Mouse (Mus musculus) heart, adult 2 months (tissue): Measurements from ENCODE around the gene A530064D06Rik. TPM values are rescaled to one million over a fixed set of nuclear protein-coding genes. Genes with fewer than 3 reads are reported as not detected.
A peak's percentile ranks its signal among the peaks of the same experiment; 100 is the strongest.
"Not testable (repeated sequence)": the region's sequence is repeated elsewhere in the genome, so short reads cannot be mapped to it uniquely, and the experiment has no call there.

Source experiments
- DNase-seq, 2 experiments: peaks; one replicate each; pipeline ENCODE4 v3.0.0; 2021
- H3K27ac ChIP-seq: fragments of 200-600 bp; 2 replicates; pipeline ENCODE4 v1.8.1; 2022
- H3K27me3 ChIP-seq: fragments of 200-500 bp; 2 replicates; pipeline ENCODE4 v1.6.1; 2012; ENCODE audit warnings: mild to moderate bottlenecking, low read length, inconsistent platforms, mixed read lengths; ENCODE audit not compliant: control insufficient read depth, insufficient read depth
- H3K36me3 ChIP-seq: fragments of 200-500 bp; 2 replicates; pipeline ENCODE4 v1.6.1; 2012; ENCODE audit warnings: low read length, inconsistent platforms; ENCODE audit not compliant: control insufficient read depth, insufficient read depth
- H3K4me1 ChIP-seq: fragments of 200-500 bp; 2 replicates; pipeline ENCODE4 v1.6.1; 2011; ENCODE audit warnings: low read length; ENCODE audit not compliant: control insufficient read depth, insufficient read depth
- H3K4me3 ChIP-seq: fragments of 200-600 bp; 2 replicates; pipeline ENCODE4 v1.8.1; 2022
- H3K79me2 ChIP-seq: fragments of 200-500 bp; replicated peaks from 2 replicates; pipeline ENCODE4 v1.6.1; 2012; ENCODE audit warnings: mild to moderate bottlenecking, inconsistent platforms, low read length, moderate library complexity, mixed read lengths; ENCODE audit not compliant: control insufficient read depth, insufficient read depth
- H3K9ac ChIP-seq: fragments of 200-500 bp; 2 replicates; pipeline ENCODE4 v1.6.1; 2012; ENCODE audit warnings: low read depth, mild to moderate bottlenecking, control low read depth, inconsistent platforms, low read length, mixed read lengths
- CTCF ChIP-seq: fragments of 200-600 bp; IDR thresholded peaks from 2 replicates; pipeline ENCODE4 v1.8.1; 2022; ENCODE audit warnings: antibody characterized with exemption, mild to moderate bottlenecking, moderate library complexity
- EP300 ChIP-seq: fragments of 200-500 bp; IDR thresholded peaks from 2 replicates; pipeline ENCODE4 v1.6.1; 2011; ENCODE audit warnings: low read depth, low read length, control low read depth; ENCODE audit not compliant: insufficient read depth
- POLR2A ChIP-seq: fragments of 200-500 bp; IDR thresholded peaks from 2 replicates; pipeline ENCODE4 v1.6.1; 2011; ENCODE audit warnings: mild to moderate bottlenecking, low read depth, low read length, control low read depth; ENCODE audit not compliant: insufficient read depth
- WGBS: fragments of 180-500 bp; shearing (Covaris S2); methylation state at CpG from one replicate; pipeline ENCODE4 v1.1.7; 2018; 5-methylcytosine and 5-hydroxymethylcytosine counted together
- intact Hi-C: fragments of 180-260 bp; cut with DNase I; formaldehyde crosslinking; loops from one replicate; pipeline ENCODE4 v1.15.1; 2025
- long read RNA-seq: library from polyadenylated mRNA; stranded (forward); transcript quantifications from one replicate; pipeline ENCODE4 v2.0.0, GENCODE M21; 2021
- polyA plus RNA-seq: library from polyadenylated mRNA; depleted of rRNA; stranded (reverse); fragments of >200 nt; gene quantifications from 2 replicates; pipeline ENCODE4 v1.2.3, GENCODE M21; 2012; rRNA removed
- total RNA-seq, 2 experiments: library from RNA; stranded (reverse); gene quantifications; 2 replicates each; pipeline ENCODE4 v1.2.3; 2021

The A530064D06Rik gene
- total RNA-seq (not detected), polyA plus RNA-seq (0.18 and 0.20 TPM in 2 replicates)
- long read RNA-seq: 0 reads

DNA sequence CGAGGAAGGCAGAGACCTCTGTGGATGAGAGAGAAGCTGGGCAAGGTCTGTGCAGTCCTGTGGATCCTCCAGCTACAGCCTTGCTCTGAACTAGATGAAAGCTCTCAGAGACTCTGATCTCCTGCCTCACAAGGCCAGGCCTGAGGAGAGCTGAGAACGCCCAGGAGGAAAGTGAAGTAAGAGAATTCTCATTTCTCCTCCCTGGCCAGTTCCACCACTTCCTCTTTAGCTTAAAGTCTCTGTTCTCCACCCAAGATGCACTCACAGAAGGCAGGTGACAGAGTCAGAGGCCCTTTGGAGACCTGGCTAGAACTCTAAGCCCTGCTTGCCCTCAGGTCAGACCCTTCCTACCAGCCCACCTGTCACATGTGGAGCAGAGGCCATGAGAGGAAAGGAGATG, at the start of gene A530064D06Rik:
Gene A530064D06Rik, minus strand, starts transcription at position 173 of the 400 bp plus-strand sequence.
- H3K4me1 ChIP-seq, H3K27ac ChIP-seq, H3K4me3 ChIP-seq, H3K27me3 ChIP-seq, H3K79me2 ChIP-seq, H3K36me3 ChIP-seq, intact Hi-C loops, DNase-seq, H3K9ac ChIP-seq: not testable (repeated sequence)
- 65% methylated on average over 2 of the region's 2 CpGs for WGBS

DNA sequence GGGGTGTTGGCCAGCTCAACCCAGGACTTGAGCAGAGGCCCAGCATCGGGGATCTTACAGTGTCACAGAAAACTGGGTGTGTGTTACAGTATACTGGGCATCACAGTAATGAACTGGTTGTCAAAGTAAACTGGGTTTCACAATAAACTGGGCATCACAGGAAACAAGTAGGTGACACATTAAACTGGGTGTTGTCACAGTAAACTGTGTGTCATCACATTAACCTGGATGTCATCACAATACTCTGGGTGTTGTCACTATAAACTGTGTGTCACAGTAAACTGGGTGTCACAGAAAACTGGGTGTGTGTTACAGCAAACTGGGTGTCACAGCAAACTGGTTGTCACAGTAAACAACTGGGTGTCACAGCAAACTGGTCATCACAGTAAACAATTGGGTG, 48.4 kb upstream of the A530064D06Rik start:
- no peak for DNase-seq
- H3K4me3 ChIP-seq: no peak overlapping the region
- H3K79me2 ChIP-seq: no peaks in the 10 kb centered on the region
- intact Hi-C loops: no loop called here
- 78% methylated on average over 1 of the region's 1 CpGs for WGBS
- no peaks in the 10 kb centered on the region for H3K36me3 ChIP-seq
- no peaks in the 10 kb centered on the region for H3K27me3 ChIP-seq
- TF ChIP-seq CTCF (no peak), POLR2A (no peak), EP300 (no peak)
- no peak overlapping the region for H3K9ac ChIP-seq
- H3K27ac ChIP-seq: no peak overlapping the region
- no peaks in the 10 kb centered on the region for H3K4me1 ChIP-seq

DNA sequence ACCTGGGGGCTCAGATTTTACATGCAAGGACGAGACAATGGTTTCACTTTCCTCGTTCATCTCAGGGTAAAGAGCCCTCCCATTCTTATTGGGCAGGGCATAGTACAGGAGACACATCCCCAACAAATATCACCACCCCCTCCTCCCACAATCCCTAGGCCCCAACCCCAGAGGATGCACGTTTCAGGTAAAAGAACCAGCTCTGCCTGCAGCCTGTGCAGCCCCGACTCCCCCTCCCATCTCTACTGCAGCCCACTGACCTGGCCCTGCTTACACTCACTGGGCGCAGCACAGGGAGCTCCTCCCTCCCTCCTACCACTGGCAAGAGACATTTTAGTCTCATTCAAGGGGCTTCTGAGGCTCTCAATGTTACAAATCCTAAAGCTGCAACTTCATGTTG, 46.4 kb upstream of the A530064D06Rik start:
- no peaks in the 10 kb centered on the region for H3K79me2 ChIP-seq
- intact Hi-C loops: no loop called here
- WGBS: 66% methylated on average over 5 of the region's 5 CpGs
- no peaks in the 10 kb centered on the region for H3K36me3 ChIP-seq
- H3K4me3 ChIP-seq: no peak overlapping the region
- peak in 1 of 2 experiments; percentile 6 for DNase-seq
- H3K4me1 ChIP-seq: no peaks in the 10 kb centered on the region
- H3K27me3 ChIP-seq: no peaks in the 10 kb centered on the region
- no peak overlapping the region for H3K9ac ChIP-seq
- H3K27ac ChIP-seq: no peak overlapping the region
- TF ChIP-seq POLR2A (no peak), CTCF (no peak), EP300 (no peak)

DNA sequence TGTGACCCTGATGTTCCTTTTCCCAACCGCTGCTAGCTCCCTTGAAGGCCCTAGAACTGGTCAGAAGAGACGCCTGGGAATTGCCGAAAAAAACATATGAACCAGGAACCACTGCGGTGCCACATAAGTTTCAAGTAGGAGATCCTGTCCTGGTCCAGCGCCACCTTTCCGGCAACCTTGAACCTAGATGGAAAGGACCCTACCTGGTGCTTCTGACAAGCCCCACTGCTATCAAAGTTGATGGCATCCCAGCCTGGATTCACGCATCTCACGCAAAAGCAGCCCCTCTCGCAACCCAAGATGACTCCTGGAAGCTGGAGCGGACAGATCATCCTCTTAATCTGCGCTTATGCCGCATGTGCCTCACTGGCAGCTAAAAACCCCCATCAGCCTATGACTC, 45.5 kb upstream of the A530064D06Rik start:
- TF ChIP-seq CTCF: no peak
- TF ChIP-seq POLR2A: no peak
- no peak for TF ChIP-seq EP300
- no peak overlapping the region for H3K9ac ChIP-seq
- no peak overlapping the region for H3K4me3 ChIP-seq
- no peaks in the 10 kb centered on the region for H3K79me2 ChIP-seq
- DNase-seq: peak in 1 of 2 experiments; percentile 4
- intact Hi-C loops: no loop called here
- no peaks in the 10 kb centered on the region for H3K36me3 ChIP-seq
- 91% methylated on average over 12 of the region's 12 CpGs for WGBS
- H3K27me3 ChIP-seq: no peaks in the 10 kb centered on the region
- no peaks in the 10 kb centered on the region for H3K4me1 ChIP-seq
- no peak overlapping the region for H3K27ac ChIP-seq

DNA sequence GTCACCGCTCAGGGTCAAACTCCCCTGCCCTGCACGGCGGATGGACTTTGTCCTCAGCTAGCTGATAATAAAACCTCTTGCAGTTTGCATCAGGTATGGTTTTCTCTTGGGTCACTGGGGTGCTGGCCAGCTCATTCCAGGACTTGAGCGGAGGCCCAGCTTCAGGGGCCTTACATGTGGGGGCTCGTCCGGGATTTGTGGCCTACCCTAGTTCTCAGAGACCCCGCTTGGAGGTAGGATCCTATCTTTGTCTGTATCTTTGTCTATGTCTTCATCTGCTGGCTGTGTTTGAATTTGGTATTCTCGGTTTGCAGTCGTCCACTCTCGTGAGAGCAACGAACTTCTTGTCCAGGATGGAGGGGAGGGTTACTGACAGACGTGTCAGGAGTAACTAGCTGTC, 36.0 kb upstream of the A530064D06Rik start:
- no peaks in the 10 kb centered on the region for H3K27me3 ChIP-seq
- whole genome bisulfite sequencing: 94% methylated on average over 12 of the region's 12 CpGs
- TF ChIP-seq EP300 (no peak), POLR2A (no peak), CTCF (no peak)
- no peaks in the 10 kb centered on the region for H3K79me2 ChIP-seq
- H3K36me3 ChIP-seq: no peaks in the 10 kb centered on the region
- H3K9ac ChIP-seq: no peak overlapping the region
- intact Hi-C loops: no loop called here
- H3K27ac ChIP-seq: no peak overlapping the region
- no peak for DNase-seq
- no peaks in the 10 kb centered on the region for H3K4me1 ChIP-seq
- no peak overlapping the region for H3K4me3 ChIP-seq

DNA sequence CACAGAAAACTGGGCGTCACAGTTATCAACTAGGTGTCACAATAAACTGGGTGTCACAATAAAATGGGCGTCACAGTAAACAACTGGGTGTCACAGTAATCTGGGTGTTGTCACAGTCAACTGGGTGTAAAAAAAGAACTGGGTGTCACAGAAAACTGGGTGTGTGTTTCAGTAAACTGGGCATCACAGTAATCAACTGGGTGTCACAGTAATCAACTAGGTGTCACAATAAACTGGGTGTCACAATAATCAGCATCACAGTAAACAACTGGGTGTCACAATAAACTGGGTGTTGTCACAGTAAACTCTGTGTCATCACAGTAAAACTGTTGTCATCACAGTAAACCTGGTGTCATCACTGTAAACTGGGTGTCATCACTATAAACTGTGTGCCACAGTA, 25.3 kb upstream of the A530064D06Rik start:
- no peak for DNase-seq
- Histone ChIP-seq H3K4me3 (no peak overlapping the region), H3K36me3 (no peaks in the 10 kb centered on the region), H3K79me2 (no peaks in the 10 kb centered on the region), H3K4me1 (no peaks in the 10 kb centered on the region), H3K9ac (no peak overlapping the region), H3K27me3 (no peaks in the 10 kb centered on the region), H3K27ac (no peak overlapping the region)
- WGBS: 68% methylated on average over 2 of the region's 2 CpGs
- intact Hi-C loops: no loop called here
- TF ChIP-seq EP300 (no peak), CTCF (no peak), POLR2A (no peak)

DNA sequence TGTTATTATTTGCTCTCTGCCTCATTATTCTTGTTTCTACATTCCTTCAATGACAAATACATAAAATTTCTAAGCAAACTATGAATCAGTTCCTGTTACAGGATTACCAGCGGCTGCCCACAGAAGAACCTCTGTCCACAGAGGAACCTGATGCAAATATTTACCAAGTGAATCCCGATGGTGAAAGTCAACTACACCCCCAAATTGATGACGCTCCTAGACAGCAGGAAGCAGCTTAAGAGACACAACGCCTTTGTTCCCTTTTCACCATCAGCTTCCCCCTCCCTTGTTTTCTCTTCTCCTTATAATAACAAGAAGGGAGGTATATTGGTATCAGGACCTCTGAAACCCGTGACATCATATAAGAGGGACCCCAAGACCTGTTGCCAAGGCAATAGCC, 18.2 kb upstream of the A530064D06Rik start:
- Histone ChIP-seq H3K27me3 (no peaks in the 10 kb centered on the region), H3K4me3 (no peak overlapping the region), H3K4me1 (no peaks in the 10 kb centered on the region), H3K27ac (no peak overlapping the region), H3K9ac (no peak overlapping the region), H3K36me3 (no peaks in the 10 kb centered on the region), H3K79me2 (no peaks in the 10 kb centered on the region)
- intact Hi-C loops: no loop called here
- WGBS: 62% methylated on average over 5 of the region's 5 CpGs
- TF ChIP-seq CTCF (no peak), POLR2A (no peak), EP300 (no peak)
- DNase-seq: no peak
